Mouse (Mus musculus): ENCODE measurements around the gene Ankrd27.

The Ankrd27 gene

GRCm38 (mm10) chr7:35584068-35584785 lies 1.8 kb upstream of the Ankrd27 start:
- no peak for DNase-seq

- peak; percentile 22 for DNase-seq
Observed at GRCm38 (mm10) chr7:35584786-35585190, 1.3 kb upstream of the Ankrd27 start.

DNA sequence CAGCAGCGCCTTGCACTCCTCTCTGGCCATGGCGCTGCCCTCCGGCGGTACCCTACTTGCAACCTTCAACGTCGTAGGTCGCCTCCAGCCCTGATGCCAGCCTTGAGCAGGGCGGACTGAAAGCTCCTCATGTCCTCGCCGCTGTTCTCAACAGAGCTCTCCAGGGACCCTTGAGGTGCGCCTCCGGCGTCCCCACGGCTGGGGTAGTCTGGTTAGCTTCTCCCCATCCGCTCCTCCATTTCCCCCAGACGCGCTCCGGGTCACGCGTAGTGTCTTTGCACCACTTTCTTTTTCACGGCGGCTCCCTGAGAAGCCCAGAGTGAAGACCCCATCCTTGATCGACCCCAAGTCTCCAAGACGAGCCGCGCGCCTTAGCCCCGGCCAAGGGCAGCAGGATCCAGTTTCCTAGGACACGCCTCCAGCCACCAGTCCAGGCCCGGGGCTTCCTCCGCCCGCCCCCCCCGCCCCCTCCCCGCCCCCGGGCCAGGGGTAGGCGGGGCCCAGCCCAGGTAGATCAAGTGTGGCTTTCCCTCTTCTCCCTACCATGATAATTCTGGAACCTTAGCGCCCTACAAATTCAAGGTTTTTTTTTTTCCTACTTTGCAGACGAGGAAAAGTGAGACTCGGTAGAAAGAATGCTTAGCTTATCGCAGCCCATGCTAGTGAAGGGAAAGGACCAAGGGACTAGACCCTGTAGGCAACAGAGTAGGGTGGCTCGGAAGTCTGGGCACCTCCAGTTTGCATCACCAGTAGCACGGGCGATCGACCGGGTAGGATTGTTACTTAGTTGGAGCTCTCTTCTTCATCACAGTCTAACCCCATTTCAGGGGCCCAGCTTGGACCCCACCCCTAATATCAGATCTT lies 621 bp upstream of the Ankrd27 start, which contains the start of gene Rgs9bp:
Rgs9bp (minus strand) TSS at position 392 of the 864 bp plus-strand sequence.
- peak; percentile 30 for DNase-seq

GRCm38 (mm10) chr7:35586906-35587445 lies 932 bp downstream of the Ankrd27 start:
- DNase-seq: peak; percentile 27

DNA sequence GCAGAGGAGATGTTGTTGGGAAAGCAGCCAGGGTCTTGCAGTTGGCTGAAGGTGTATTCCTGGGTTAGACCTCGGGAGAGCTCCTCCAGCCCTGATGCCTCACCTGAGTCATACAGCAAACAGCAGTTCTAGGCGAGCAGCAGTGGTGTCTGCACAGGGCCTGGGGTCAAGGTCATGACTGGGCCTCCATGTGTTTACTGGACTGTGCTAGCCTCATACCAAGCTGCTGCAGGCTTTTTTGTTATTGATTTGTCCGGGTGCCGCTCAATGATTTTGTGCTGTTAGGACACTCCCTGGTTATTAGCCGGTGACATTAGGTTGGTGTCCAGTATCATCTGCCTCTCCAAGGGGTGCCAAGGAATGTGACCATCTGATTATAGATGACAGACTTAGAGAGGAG lies 1.7 kb downstream of the Ankrd27 start:
- DNase-seq: peak; percentile 33

DNA sequence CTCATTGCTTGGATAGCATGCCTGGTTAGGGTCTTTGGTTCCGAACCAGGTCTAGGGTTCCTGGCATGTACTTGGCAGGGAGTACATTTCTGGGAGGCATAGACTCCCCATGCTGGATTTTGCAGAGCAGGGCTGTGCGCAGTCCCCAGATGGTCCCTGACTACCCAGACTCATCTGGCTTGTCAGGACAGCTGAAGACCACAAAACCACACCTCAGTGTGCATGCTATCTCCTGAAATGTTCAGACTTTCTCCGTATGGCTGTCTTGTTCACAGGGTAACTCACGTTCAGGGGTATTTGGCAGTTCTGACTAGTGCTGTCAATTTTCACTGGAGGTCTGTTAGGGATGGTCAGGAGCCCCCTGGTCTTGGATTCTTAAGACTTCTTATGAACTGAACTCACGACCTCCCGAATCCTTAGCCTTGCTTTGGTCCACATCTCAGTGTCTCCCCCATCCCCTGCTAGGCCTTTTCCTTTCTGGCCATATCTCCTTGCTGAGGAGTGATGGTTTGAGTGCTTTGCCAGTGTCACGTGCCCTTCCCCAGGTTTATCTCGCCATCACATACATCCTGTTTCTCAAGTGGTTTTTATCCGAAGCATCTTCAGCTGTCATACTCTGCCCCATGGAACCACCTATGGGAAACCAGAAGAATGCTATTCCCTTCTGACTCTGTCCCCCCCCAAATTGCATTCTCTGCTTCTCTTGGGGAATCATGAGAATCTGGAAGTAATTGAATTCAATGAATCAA lies 2.8 kb downstream of the Ankrd27 start:
- no peak for DNase-seq

GRCm38 (mm10) chr7:35589485-35589884 lies 3.4 kb downstream of the Ankrd27 start:
- no peak for DNase-seq

- DNase-seq: no peak
Observed at GRCm38 (mm10) chr7:35590731-35591191, 4.7 kb downstream of the Ankrd27 start.

- DNase-seq: no peak
Observed at GRCm38 (mm10) chr7:35594311-35594710, 8.3 kb downstream of the Ankrd27 start.

DNA sequence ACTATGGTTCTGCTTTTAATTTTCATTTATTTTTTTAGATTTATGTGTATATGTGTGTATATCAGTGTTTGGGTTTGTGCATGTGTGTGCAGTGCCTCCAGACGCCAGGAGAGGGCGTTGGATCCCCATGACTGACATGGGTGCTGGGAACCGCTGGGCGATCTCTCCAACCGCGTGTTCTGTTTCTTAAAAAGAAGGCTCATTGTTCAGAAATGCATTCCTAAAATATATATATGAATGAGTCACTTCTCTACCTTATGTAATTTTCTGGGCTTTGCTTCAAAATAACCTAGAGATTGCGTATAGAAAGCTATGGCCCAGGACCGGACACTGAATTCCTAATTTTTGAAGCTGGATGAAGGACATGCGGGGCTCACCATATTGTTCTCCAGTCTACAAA lies 13.4 kb downstream of the Ankrd27 start:
- DNase-seq: no peak

DNA sequence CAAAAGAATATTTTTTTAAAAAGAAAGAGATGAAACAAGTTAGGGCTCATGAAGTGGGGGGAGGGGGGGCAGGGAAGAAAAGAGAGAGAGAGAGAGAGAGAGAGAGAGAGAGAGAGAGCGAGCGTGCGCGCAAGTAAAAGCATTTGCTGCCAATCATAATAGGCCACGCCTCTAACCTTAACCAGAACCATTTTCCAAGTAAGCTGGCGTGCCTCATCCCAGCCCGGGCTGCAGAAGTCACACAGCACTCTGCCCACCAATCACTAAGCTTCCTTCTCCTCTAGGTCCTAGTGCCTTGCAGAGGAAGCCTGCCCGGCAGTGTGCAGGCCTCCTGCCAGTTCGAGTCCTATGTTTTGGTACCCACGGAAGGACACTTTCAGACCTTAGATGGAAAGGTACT lies 14.0 kb downstream of the Ankrd27 start:
- no peak for DNase-seq

GRCm38 (mm10) chr7:35601106-35601505 lies 15.1 kb downstream of the Ankrd27 start:
- DNase-seq: no peak

DNA sequence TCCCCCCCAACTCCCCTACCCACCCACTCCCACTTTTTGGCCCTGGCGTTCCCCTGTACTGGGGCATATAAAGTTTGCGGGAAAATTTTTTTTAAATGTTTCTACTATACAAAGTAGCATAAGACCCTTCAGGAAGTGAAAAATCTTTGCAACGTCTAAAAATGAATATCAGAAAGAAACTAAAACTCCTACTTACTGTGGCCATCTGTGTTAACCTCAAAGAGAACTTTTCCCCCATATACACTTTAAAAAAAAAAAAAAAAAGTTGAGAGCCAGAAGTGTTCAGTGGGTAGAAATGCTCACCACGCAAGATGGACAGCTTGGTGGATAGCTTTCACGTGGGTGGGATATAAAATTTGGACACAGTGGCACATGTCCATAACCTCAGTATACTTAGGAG lies 16.7 kb downstream of the Ankrd27 start:
- DNase-seq: no peak

- no peak for DNase-seq
Observed at GRCm38 (mm10) chr7:35606816-35607215, 20.8 kb downstream of the Ankrd27 start.

- no peak for DNase-seq
Observed at GRCm38 (mm10) chr7:35609245-35609644, 23.2 kb downstream of the Ankrd27 start.

DNA sequence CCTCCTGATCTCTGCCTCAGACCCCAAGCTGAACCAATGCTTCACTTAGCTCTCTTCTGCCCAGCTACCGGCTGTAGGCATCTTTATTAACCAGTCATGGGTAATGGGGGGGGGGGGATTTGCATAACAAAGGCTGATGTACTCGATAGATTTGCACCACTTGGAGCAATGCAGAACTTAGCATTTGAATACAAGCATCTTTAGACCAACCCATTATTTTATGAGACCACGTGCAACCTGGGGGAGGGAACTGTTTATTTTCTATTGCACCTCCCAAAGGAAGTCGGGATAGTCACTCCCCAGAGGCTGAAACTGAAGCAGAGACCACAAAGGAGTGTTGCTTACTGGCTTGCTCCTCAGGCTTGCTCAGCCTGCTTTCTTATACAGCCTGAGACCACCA lies 31.5 kb downstream of the Ankrd27 start:
- DNase-seq: no peak

- no peak for DNase-seq
Observed at GRCm38 (mm10) chr7:35622626-35623025, 36.6 kb downstream of the Ankrd27 start.

GRCm38 (mm10) chr7:35626038-35626437 lies 40.0 kb downstream of the Ankrd27 start:
- no peak for DNase-seq

- peak; percentile 65 for DNase-seq
Observed at GRCm38 (mm10) chr7:35627371-35627770, 41.3 kb downstream of the Ankrd27 start.

GRCm38 (mm10) chr7:35628496-35628895 lies 42.5 kb downstream of the Ankrd27 start:
- no peak for DNase-seq

GRCm38 (mm10) chr7:35636229-35636628 lies 50.2 kb downstream of the Ankrd27 start:
- DNase-seq: no peak

GRCm38 (mm10) chr7:35636874-35637273 lies 50.8 kb downstream of the Ankrd27 start:
- no peak for DNase-seq

GRCm38 (mm10) chr7:35640072-35640471 lies 54.0 kb downstream of the Ankrd27 start:
- DNase-seq: no peak
